Mouse (Mus musculus) heart, embryonic 11.5 days (tissue): ENCODE data around the gene Gm45021. TPM values are rescaled to one million over a fixed set of nuclear protein-coding genes. Genes with fewer than 3 reads are reported as not detected.

Source experiments
- ATAC-seq: fragments of 200-750 bp; cut with Nextera tagmentation; replicated peaks from 2 replicates; pipeline ENCODE4 v1.8.0; 2017; ENCODE audit warnings: moderate library complexity; ENCODE audit not compliant: insufficient number of reproducible peaks, low FRiP score, low TSS enrichment
- H3K27ac ChIP-seq: fragments of 300-500 bp; sonication (generic); 2 replicates; pipeline ENCODE4 v1.5.1; 2014; ENCODE audit warnings: mild to moderate bottlenecking, low read depth, low read length
- H3K27me3 ChIP-seq: fragments of 300-500 bp; sonication (generic); 2 replicates; pipeline ENCODE4 v1.6.1; 2014; ENCODE audit warnings: mild to moderate bottlenecking, low read length, mixed read lengths; ENCODE audit not compliant: control insufficient read depth, insufficient read depth
- H3K36me3 ChIP-seq: fragments of 300-500 bp; sonication (generic); 2 replicates; pipeline ENCODE4 v1.6.1; 2014; ENCODE audit warnings: mild to moderate bottlenecking, low read length, moderate library complexity, mixed read lengths; ENCODE audit not compliant: control insufficient read depth, insufficient read depth
- H3K4me1 ChIP-seq: fragments of 300-500 bp; sonication (generic); 2 replicates; pipeline ENCODE4 v1.6.1; 2014; ENCODE audit warnings: low read length; ENCODE audit not compliant: control insufficient read depth, insufficient read depth
- H3K4me2 ChIP-seq: fragments of 300-500 bp; sonication (generic); 2 replicates; pipeline ENCODE4 v1.6.1; 2014; ENCODE audit warnings: mild to moderate bottlenecking, moderate library complexity
- H3K4me3 ChIP-seq: fragments of 300-500 bp; sonication (generic); 2 replicates; pipeline ENCODE4 v1.5.1; 2014; ENCODE audit warnings: low read depth, low read length
- H3K9ac ChIP-seq: fragments of 300-500 bp; sonication (generic); 2 replicates; pipeline ENCODE4 v1.6.1; 2014; ENCODE audit warnings: mild to moderate bottlenecking, low read depth, low read length, moderate library complexity
- H3K9me3 ChIP-seq: fragments of 300-500 bp; sonication (generic); replicated peaks from 2 replicates; pipeline ENCODE4 v1.6.1; 2016; ENCODE audit warnings: low read length; ENCODE audit not compliant: control insufficient read depth
- WGBS: fragments of 180-500 bp; shearing (Covaris S2); extraction: QIAGEN DNeasy Blood & Tissue Kit; methylation state at CpG from one replicate; pipeline ENCODE4 v1.1.7; 2014; ENCODE audit not compliant: insufficient replicate concordance; 5-methylcytosine and 5-hydroxymethylcytosine counted together
- polyA plus RNA-seq: library from polyadenylated mRNA; unstranded; fragments of >200 nt; fragmentation: Nextera tagmentation; extraction: Ambion mirVana; gene quantifications from 2 replicates; pipeline ENCODE4 v1.2.1, GENCODE M21; 2014

The Gm45021 gene
- polyA plus RNA-seq, 1 experiment from 2014 or later = 1.3 TPM

- H3K36me3 ChIP-seq = no peaks in the 10 kb centered on the region
- peaks cover 21% of the 10 kb centered on the region for H3K4me1 ChIP-seq
- WGBS = 5% methylated on average over 54 of the region's 54 CpGs
- peak overlapping the region; percentile 65 for H3K9ac ChIP-seq
- H3K9me3 ChIP-seq = no peaks in the 10 kb centered on the region
- peaks cover 32% of the 10 kb centered on the region for H3K27me3 ChIP-seq
- H3K4me2 ChIP-seq = peak overlapping the region; percentile 89
- ATAC-seq = 0 out of 2 replicates have a peak, but pooled peaks have one; percentile 16
- peak overlapping the region; percentile 37 for H3K4me3 ChIP-seq
- H3K27ac ChIP-seq = no peak overlapping the region
Observed at GRCm38 (mm10) chr6:48628808-48629660, 39.6 kb downstream of the Gm45021 start.

GRCm38 (mm10) chr6:48629661-48630034 lies 40.2 kb downstream of the Gm45021 start:
- Histone ChIP-seq H3K4me3 (peak overlapping the region; percentile 37), H3K27ac (no peak overlapping the region), H3K4me1 (peaks cover 21% of the 10 kb centered on the region), H3K9me3 (no peaks in the 10 kb centered on the region), H3K9ac (peak overlapping the region; percentile 65), H3K27me3 (peaks cover 32% of the 10 kb centered on the region), H3K36me3 (no peaks in the 10 kb centered on the region), H3K4me2 (peak overlapping the region; percentile 89)
- ATAC-seq = 0 out of 2 replicates have a peak, but pooled peaks have one; percentile 33
- WGBS = 14% methylated on average over 13 of the region's 13 CpGs

- H3K9ac ChIP-seq = no peak overlapping the region
- peaks cover 21% of the 10 kb centered on the region for H3K4me1 ChIP-seq
- no peak overlapping the region for H3K27ac ChIP-seq
- WGBS = 78% methylated on average over 8 of the region's 8 CpGs
- peaks cover 27% of the 10 kb centered on the region for H3K27me3 ChIP-seq
- H3K4me2 ChIP-seq = no peak overlapping the region
- ATAC-seq = no peak
- H3K9me3 ChIP-seq = no peaks in the 10 kb centered on the region
- no peak overlapping the region for H3K4me3 ChIP-seq
- no peaks in the 10 kb centered on the region for H3K36me3 ChIP-seq
Observed at GRCm38 (mm10) chr6:48630831-48631230, 41.4 kb downstream of the Gm45021 start.

- Histone ChIP-seq H3K9ac (no peak overlapping the region), H3K4me1 (peaks cover 3% of the 10 kb centered on the region; the same call in 1 of the 2 replicates), H3K9me3 (no peaks in the 10 kb centered on the region), H3K36me3 (no peaks in the 10 kb centered on the region), H3K4me3 (no peak overlapping the region), H3K4me2 (no peak overlapping the region), H3K27ac (no peak overlapping the region), H3K27me3 (no peaks in the 10 kb centered on the region; the same call in 1 of the 2 replicates)
- 75% methylated on average over 2 of the region's 2 CpGs for WGBS
- ATAC-seq = no peak
Observed at GRCm38 (mm10) chr6:48635105-48635504, 45.7 kb downstream of the Gm45021 start.

- no peaks in the 10 kb centered on the region for H3K27me3 ChIP-seq
- H3K4me3 ChIP-seq = no peak overlapping the region
- no peak overlapping the region for H3K27ac ChIP-seq
- ATAC-seq = no peak
- no peaks in the 10 kb centered on the region for H3K9me3 ChIP-seq
- H3K4me2 ChIP-seq = 0 out of 2 replicates have a peak overlapping the region, but pooled peaks have one; percentile 7
- 37% methylated on average over 6 of the region's 6 CpGs for WGBS
- no peaks in the 10 kb centered on the region for H3K36me3 ChIP-seq
- H3K4me1 ChIP-seq = peaks cover 3% of the 10 kb centered on the region; the same call in 1 of the 2 replicates
- H3K9ac ChIP-seq = no peak overlapping the region
Observed at GRCm38 (mm10) chr6:48636515-48636914, 47.1 kb downstream of the Gm45021 start.

- 66% methylated on average over 6 of the region's 6 CpGs for WGBS
- H3K4me2 ChIP-seq = no peak overlapping the region
Observed at GRCm38 (mm10) chr6:48637811-48638500, 48.5 kb downstream of the Gm45021 start.

GRCm38 (mm10) chr6:48638553-48638952 lies 49.1 kb downstream of the Gm45021 start:
- Histone ChIP-seq H3K9me3 (no peaks in the 10 kb centered on the region), H3K27me3 (no peaks in the 10 kb centered on the region), H3K4me3 (no peak overlapping the region), H3K4me1 (peaks cover 3% of the 10 kb centered on the region; the same call in 1 of the 2 replicates), H3K36me3 (no peaks in the 10 kb centered on the region), H3K4me2 (no peak overlapping the region), H3K27ac (no peak overlapping the region), H3K9ac (no peak overlapping the region)
- 65% methylated on average over 2 of the region's 2 CpGs for WGBS
- no peak for ATAC-seq

More at GRCm38 (mm10) chr6:48637811-48638500, 48.5 kb downstream of the Gm45021 start:
- H3K4me3 ChIP-seq = no peak overlapping the region
- H3K27me3 ChIP-seq = no peaks in the 10 kb centered on the region
- H3K9ac ChIP-seq = no peak overlapping the region
- H3K27ac ChIP-seq = no peak overlapping the region
- H3K36me3 ChIP-seq = no peaks in the 10 kb centered on the region
- H3K9me3 ChIP-seq = no peaks in the 10 kb centered on the region
- no peak for ATAC-seq
- peaks cover 3% of the 10 kb centered on the region; the same call in 1 of the 2 replicates for H3K4me1 ChIP-seq

- no peak overlapping the region for H3K4me3 ChIP-seq
- H3K36me3 ChIP-seq = no peaks in the 10 kb centered on the region
- no peaks in the 10 kb centered on the region for H3K27me3 ChIP-seq
- ATAC-seq = no peak
- H3K4me1 ChIP-seq = peaks cover 3% of the 10 kb centered on the region; the same call in 1 of the 2 replicates
- no peak overlapping the region for H3K9ac ChIP-seq
- 65% methylated on average over 6 of the region's 6 CpGs for WGBS
- no peak overlapping the region for H3K27ac ChIP-seq
- H3K9me3 ChIP-seq = no peaks in the 10 kb centered on the region
- H3K4me2 ChIP-seq = no peak overlapping the region
Observed at GRCm38 (mm10) chr6:48641391-48641790, 52.0 kb downstream of the Gm45021 start.
